Mouse (Mus musculus) cerebellum, adult 11 months (tissue): ENCODE results near the gene Snrnp70.
"Not testable (repeated sequence)": the region's sequence is repeated elsewhere in the genome, so short reads cannot be mapped to it uniquely, and the experiment has no call there.

Experiments used
- DNase-seq: peaks from one replicate; pipeline ENCODE4 v3.0.0; 2022

Gene Snrnp70

GRCm38 (mm10) chr7:45409497-45410163 is 14.1 kb upstream of the Snrnp70 start:
- DNase-seq, result no peak

- DNase-seq, result no peak
Measured at GRCm38 (mm10) chr7:45408949-45409348, 13.4 kb upstream of the Snrnp70 start.

- DNase-seq, result no peak
Measured at GRCm38 (mm10) chr7:45408351-45408750, 12.8 kb upstream of the Snrnp70 start.

GRCm38 (mm10) chr7:45407836-45408235 is 12.3 kb upstream of the Snrnp70 start:
- no peak for DNase-seq

GRCm38 (mm10) chr7:45406157-45407156 is 10.9 kb upstream of the Snrnp70 start:
- no peak for DNase-seq

- DNase-seq, result peak; percentile 58
Measured at GRCm38 (mm10) chr7:45405091-45406075, 9.8 kb upstream of the Snrnp70 start, which contains the start of gene Kcna7. Kcna7 (plus strand) TSS chr7:45405653.

GRCm38 (mm10) chr7:45403532-45404261 is 8.2 kb upstream of the Snrnp70 start:
- DNase-seq, result peak; percentile 34

GRCm38 (mm10) chr7:45401521-45402085 is 6.1 kb upstream of the Snrnp70 start:
- DNase-seq, result no peak

GRCm38 (mm10) chr7:45396787-45397186 is 1.2 kb upstream of the Snrnp70 start:
- no peak for DNase-seq

GRCm38 (mm10) chr7:45396337-45396775 is 814 bp upstream of the Snrnp70 start:
- not testable (repeated sequence) for DNase-seq

GRCm38 (mm10) chr7:45395129-45395541 is 407 bp downstream of the Snrnp70 start:
- DNase-seq, result no peak

- no peak for DNase-seq
Measured at GRCm38 (mm10) chr7:45386077-45386476, 9.5 kb downstream of the Snrnp70 start.

GRCm38 (mm10) chr7:45376057-45376456 is 19.5 kb downstream of the Snrnp70 start:
- no peak for DNase-seq

- no peak for DNase-seq
Measured at GRCm38 (mm10) chr7:45374620-45375019, 20.9 kb downstream of the Snrnp70 start.

GRCm38 (mm10) chr7:45372371-45372770 is 23.2 kb downstream of the Snrnp70 start:
- no peak for DNase-seq

- DNase-seq, result peak; percentile 89
Measured at GRCm38 (mm10) chr7:45370475-45371311, 24.8 kb downstream of the Snrnp70 start, which contains the start of gene Lin7b. Lin7b (minus strand) TSS chr7:45370583.

- DNase-seq, result no peak
Measured at GRCm38 (mm10) chr7:45369836-45370474, 25.6 kb downstream of the Snrnp70 start.

- DNase-seq, result no peak
Measured at GRCm38 (mm10) chr7:45369022-45369745, 26.4 kb downstream of the Snrnp70 start.

GRCm38 (mm10) chr7:45368178-45368577 is 27.4 kb downstream of the Snrnp70 start:
- no peak for DNase-seq
